Mouse (Mus musculus): Measurements from ENCODE around the gene Hnrnpk. TPM values are rescaled to one million over a fixed set of nuclear protein-coding genes. Genes with fewer than 3 reads are reported as not detected.
"Not testable (repeated sequence)": the region's sequence is repeated elsewhere in the genome, so short reads cannot be mapped to it uniquely, and the experiment has no call there.

Hnrnpk gene
- polyA plus RNA-seq, 1 experiment = 233 TPM

DNA sequence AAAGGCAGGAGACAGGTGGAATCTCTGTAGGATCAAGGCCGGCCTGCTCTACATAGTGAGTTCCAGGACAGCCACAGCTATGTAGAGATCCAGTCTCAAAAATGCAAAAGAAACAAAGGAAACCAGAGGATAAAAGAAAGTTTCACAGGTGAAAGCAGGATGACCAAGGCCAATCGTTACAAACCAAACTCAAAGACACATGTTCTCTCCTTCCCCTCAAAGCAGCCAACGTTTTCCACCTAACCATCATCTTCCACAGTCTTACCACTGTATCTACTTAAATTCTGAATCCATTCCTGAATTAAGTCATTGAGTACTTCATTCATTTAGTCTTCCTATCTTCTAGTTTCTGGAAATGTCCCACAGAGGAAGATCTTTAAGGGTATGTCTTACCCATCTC, 14.8 kb downstream of the Hnrnpk start:
- no peak for DNase-seq (ENCODE audit: low read depth)

DNA sequence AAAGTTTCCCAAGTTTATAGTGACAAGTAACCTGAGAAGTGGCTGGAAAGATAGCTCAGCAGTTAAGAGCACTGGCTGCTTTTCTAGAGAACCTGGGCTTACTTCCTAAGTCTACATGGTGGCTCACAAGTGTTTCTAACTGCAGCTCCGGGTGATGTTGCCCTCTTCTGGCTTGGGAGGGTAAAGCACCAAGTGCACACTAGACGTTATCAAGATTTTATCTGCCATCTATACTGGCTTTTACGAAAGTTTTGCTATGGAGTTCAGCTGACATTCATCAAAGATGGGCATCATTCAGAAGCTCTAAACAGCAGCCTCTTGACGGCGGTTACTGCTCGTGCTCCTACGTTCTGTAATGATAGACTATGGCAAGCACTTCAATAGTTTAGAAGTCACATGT, 15.2 kb downstream of the Hnrnpk start:
- DNase-seq (ENCODE audit: low read depth) = no peak

GRCm38 (mm10) chr13:58385547-58385920, 17.6 kb downstream of the Hnrnpk start:
- no peak for DNase-seq (ENCODE audit: low read depth)

DNA sequence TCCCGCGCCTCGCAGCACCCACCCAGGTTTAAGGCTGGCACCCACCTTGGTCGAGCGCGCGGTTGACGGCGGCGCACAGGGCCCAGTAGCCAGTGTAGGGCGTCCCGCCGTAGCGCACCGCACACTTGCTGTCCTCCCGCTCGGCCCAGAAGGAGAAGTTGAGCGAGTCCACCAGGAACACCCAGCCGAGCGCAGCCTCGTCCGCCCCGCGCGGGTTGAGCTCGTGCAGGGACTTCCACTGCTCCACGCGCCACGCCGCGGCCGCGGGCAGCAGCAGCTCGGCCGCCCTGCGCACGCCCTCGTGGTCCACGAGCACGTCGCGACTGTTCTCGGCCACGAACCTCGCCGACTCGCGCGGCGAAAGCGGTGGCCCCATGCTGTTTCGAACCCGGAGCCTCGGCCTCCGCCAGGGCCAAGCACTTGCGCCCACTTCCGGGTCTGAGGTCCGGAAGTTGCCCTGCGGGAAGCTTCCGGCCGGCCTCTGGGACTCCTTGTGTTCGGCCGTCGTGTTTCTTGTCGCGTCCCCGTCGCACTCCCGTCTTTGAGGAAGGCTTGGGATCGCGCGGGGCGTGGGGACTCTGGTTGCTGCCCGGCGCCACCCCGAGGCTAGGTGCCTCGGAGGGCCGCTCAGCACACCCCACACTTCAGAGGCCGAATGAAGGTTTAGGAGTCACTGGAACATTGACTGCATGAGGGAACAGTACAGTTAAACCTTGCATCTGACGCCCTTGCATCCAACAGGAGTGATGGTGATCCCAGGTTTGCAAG, 18.2 kb downstream of the Hnrnpk start, which contains the start of gene 2210016F16Rik:
TSS of gene 2210016F16Rik (minus strand) at position 447 of the 768 bp plus-strand sequence.
- no peak for DNase-seq (ENCODE audit: low read depth)

- DNase-seq (ENCODE audit: low read depth) = no peak
These were observed 18.8 kb downstream of the Hnrnpk start for GRCm38 (mm10) chr13:58384371-58384770.

DNA sequence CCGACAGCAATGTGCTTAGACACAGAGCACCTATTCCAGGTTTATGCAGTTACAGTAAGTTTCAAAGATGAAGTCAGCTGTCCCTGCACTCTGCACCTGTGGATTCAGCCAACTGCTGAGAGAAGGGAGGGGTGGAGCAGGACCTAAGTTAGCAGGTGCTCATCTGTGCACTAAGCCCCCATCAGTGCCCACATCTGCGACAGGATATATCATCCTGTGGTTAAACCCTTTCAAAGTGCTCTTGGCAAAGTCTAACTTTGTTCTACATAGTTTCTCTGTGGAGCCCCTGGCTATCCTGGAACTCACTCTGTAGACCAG, 30.0 kb downstream of the Hnrnpk start:
- no peak for DNase-seq (ENCODE audit: low read depth)

DNA sequence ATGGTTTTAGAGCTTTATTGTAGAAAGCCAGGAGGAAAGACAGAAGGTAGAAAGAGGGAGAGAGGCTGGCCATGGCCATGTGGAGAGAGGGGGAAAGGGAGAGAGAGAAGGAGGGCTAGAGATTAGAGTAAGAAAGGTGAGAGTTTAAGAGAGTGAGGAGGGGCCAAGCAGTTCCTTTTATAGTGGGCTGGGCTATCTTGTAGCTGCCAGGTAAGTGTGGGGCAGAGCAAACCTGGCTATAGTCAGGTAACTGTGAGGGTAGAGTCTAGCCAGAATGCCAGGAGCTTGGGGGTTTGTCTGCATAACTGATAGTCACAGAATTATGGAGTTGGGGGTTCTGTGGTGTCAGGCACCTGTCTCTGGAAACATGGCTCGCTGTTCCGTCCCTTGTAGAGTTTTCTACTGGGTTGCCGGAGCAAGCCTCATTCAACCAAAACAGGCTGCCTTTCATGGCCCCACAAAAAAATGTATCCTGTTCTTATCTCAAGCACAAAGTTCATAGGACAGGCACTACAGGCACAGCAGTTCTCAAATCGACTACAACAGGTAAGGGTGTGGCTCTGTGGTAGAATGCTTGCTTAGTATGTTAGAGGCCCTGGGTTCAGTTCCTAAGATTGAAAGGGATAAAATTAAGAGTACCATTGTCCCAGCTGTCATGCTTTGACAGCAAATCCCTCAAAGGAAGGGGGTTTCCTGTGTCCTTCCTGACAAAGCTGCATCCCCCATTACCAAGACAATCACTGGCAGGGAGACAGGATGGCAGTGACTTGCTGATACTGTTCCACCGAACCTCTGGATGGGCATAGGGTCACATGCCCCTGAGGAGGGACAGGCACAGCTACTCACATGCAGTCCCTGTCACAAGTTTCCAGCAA, 30.6 kb downstream of the Hnrnpk start:
- DNase-seq (ENCODE audit: low read depth) = no peak

- DNase-seq (ENCODE audit: low read depth) = no peak
These were observed 34.3 kb downstream of the Hnrnpk start for GRCm38 (mm10) chr13:58368835-58369234.

- no peak for DNase-seq (ENCODE audit: low read depth)
These were observed 35.5 kb downstream of the Hnrnpk start for GRCm38 (mm10) chr13:58367641-58368040.

- DNase-seq (ENCODE audit: low read depth) = no peak
These were observed 36.8 kb downstream of the Hnrnpk start for GRCm38 (mm10) chr13:58366373-58366772.

DNA sequence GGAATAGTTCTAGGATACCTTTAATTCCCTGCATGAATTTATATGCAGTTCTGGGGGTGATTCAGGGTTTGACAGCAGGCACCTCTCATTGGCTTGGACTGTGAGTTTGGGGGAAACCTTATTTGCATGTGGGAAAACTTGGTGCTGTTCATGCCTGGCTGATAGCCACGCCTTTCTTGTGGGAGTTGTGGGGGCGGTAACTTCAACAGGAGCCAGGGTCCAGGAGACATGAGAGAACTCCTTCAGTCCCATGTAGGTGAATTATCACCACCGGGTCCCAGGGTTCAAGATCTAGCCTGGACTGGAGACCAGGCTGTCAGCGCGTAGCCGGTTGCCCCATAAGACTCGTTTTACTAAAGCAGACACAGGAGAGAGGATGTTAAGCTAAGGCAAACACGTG, 38.0 kb downstream of the Hnrnpk start:
- not testable (repeated sequence) for DNase-seq (ENCODE audit: low read depth)

DNA sequence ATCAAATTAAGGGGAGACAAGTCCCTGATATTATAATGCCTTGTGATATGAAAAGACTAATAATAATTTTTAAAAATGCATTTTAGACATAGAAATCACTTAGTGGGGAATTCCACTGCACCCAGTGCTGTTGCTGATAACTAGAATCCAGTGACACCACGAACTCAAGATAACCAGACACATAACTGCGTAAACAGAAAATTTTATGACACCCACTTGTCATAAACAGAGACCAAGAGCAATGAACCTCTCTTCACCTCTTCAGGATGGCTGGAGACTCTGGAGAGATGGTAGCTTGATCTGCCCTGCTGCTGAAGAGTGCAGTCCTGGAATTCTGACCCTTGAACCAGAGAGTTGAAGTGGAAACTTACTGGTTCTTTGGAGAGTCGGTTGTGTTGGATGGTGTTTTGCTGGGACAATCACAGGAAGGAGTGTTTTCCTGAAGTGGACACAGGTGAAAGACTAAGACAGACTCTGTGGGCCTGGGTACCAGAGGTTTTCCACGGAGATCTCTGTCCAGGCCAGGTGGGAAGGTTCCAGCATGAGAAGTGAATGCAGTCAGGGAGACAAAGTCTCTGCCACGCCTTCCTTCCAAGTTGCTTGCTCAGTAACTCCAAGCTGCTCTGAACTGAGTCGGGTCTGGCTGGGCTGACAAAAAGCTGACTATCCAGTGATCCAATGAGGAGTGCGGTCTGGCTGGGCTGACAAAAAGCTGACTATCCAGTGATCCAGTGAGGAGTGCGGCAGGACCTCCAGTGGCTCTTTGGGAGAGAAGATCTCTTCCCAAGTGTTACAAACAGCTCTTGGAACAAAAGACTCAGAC, 38.6 kb downstream of the Hnrnpk start:
- no peak for DNase-seq (ENCODE audit: low read depth)

DNA sequence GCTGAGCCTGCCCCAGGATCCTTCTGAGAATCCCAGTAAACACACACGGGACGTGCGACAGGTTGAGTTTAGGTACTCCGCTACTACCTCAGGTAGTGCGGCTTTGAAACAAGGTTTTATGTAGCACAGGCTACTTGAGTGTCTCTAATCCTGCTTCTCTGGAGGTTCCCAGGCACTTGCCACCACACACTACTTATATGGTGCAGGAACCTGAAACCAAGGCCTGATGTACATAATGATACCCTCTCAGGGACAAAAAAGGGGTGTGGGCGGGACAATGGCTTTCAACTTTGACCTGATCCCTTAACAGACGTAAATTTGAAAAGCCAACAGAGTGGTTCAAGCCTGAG, 43.9 kb downstream of the Hnrnpk start:
- no peak for DNase-seq (ENCODE audit: low read depth)

GRCm38 (mm10) chr13:58358629-58359303, 44.4 kb downstream of the Hnrnpk start, which contains the start of gene Kif27:
Gene Kif27 (minus strand): TSS chr13:58359122.
- peak; percentile 50 for DNase-seq (ENCODE audit: low read depth)

DNA sequence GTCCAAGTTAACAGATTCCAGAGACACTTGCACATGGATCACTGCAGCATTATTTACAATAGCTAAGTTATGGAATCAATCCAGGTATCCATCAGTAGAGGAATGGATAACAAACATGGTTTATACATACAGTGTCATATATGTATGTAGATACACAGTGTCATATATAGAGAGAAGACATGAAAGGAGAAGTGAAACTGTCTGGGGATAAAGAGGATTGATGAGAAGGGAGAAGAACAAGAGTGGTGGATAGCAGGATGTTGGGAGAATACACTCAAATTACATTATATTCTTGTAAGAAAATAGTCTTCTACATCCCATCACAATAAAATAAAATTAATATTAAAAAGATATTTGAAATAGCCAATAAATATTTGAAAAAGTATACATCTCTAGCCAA, 50.1 kb downstream of the Hnrnpk start:
- no peak for DNase-seq (ENCODE audit: low read depth)

DNA sequence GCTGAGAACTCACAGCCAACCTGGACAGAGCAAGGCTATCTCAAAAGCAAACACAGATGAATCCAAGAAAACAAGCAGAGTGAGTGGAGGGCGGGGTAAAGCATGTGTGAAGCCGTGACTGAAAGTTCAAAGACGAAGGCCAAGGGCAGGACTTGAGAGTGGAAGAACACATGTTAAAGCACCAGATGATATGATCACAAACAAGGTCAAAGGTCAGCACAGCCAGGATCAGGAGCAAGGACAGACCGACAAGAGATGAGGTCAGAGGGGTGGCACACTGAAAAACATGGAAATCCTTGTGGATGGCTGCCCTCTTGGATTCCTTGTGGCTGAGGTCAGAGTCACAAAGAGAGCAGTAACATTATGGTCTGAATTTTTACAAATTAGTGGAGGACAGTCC, 52.5 kb downstream of the Hnrnpk start:
- DNase-seq (ENCODE audit: low read depth) = no peak

GRCm38 (mm10) chr13:58344505-58344904, 58.6 kb downstream of the Hnrnpk start:
- no peak for DNase-seq (ENCODE audit: low read depth)

Data from gonadal fat pad, adult 2 months (tissue).